Comparison of ENCODE assay signal across 7 mouse cellular contexts in the genomic region with DNA sequence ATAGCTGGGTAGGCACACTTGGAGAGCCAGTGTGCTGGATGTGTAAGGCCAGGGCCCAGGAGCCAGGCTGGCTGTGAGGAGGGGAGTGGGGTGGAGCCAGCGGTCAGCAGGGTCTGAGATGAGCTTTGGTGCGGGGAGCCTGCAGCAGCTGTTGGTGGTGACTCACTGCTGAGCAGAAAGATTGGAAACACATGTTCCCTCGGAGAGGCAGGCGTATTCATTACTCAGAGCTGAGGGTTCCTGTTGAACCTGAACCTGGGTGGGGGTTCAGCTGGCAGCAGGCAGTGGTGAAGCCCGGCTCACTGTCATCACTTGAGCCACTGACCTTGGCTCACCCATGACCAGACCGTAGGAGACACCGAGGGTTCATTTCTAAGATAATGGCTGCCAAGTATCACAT. TPM values are rescaled to one million over a fixed set of nuclear protein-coding genes. Genes with fewer than 3 reads are reported as not detected.
DNase-seq lines count a peak whose midpoint lies in the region; ATAC-seq and TF ChIP-seq lines count a peak whose summit lies in the region.

No protein-coding gene starts in this region.

- peak; percentile 39 for DNase-seq in right cerebral cortex, adult 18-20 months
- DNase-seq in right cerebral cortex, postnatal 4 days = no peak
- DNase-seq in heart, postnatal 10 days = peak; percentile 68 to 70
- no peak for DNase-seq in liver, embryonic 11.5 days (ENCODE audit: low spot score)

- H3K36me3 ChIP-seq in embryonic facial prominence, embryonic 13.5 days = no peaks in the 10 kb centered on the region
- no peaks in the 10 kb centered on the region for H3K36me3 ChIP-seq in forebrain, embryonic 13.5 days (ENCODE audit: poor library complexity, severe bottlenecking)
- no peaks in the 10 kb centered on the region for H3K36me3 ChIP-seq in liver, embryonic 11.5 days (ENCODE audit: control insufficient read depth, insufficient read depth, low read length)

- H3K9me3 ChIP-seq in embryonic facial prominence, embryonic 13.5 days = no peaks in the 10 kb centered on the region
- no peaks in the 10 kb centered on the region for H3K9me3 ChIP-seq in forebrain, embryonic 13.5 days (replicated peaks)
- no peaks in the 10 kb centered on the region for H3K9me3 ChIP-seq in liver, embryonic 11.5 days (ENCODE audit: control insufficient read depth, low read length)

- H3K27ac ChIP-seq in embryonic facial prominence, embryonic 13.5 days = peak overlapping the region; percentile 93
- peak overlapping the region; percentile 71 for H3K27ac ChIP-seq in olfactory bulb, adult 2 months (ENCODE audit: insufficient read depth, low read depth, low read length)
- H3K27ac ChIP-seq in forebrain, embryonic 13.5 days = no peak overlapping the region
- no peak overlapping the region for H3K27ac ChIP-seq in liver, embryonic 11.5 days (ENCODE audit: low read depth, low read length)

- H3K9ac ChIP-seq in embryonic facial prominence, embryonic 13.5 days = no peak overlapping the region
- no peak overlapping the region for H3K9ac ChIP-seq in forebrain, embryonic 13.5 days
- no peak overlapping the region for H3K9ac ChIP-seq in liver, embryonic 11.5 days (ENCODE audit: low read depth, low read length)

- no peaks in the 10 kb centered on the region for H3K27me3 ChIP-seq in embryonic facial prominence, embryonic 13.5 days
- 0 out of 2 replicates have a peak, but pooled peaks cover 5% of the 10 kb centered on the region for H3K27me3 ChIP-seq in forebrain, embryonic 13.5 days
- no peaks in the 10 kb centered on the region for H3K27me3 ChIP-seq in liver, embryonic 11.5 days (replicated peaks; ENCODE audit: control insufficient read depth, insufficient read depth, low read length)

- peak overlapping the region; percentile 22; the same call in 1 of the 2 replicates for H3K4me2 ChIP-seq in embryonic facial prominence, embryonic 13.5 days
- no peak overlapping the region for H3K4me2 ChIP-seq in forebrain, embryonic 13.5 days
- H3K4me2 ChIP-seq in liver, embryonic 11.5 days = no peak overlapping the region

- TF ChIP-seq POLR2A in olfactory bulb, adult 2 months (IDR thresholded peaks at IDR 0.05; ENCODE audit: insufficient read depth, low read depth, low read length) = no peak

- intact Hi-C loops in heart, postnatal 10 days (cut with DNase I) = no loop called here

- ATAC-seq in embryonic facial prominence, embryonic 13.5 days (ENCODE audit: insufficient number of reproducible peaks, insufficient read depth, low FRiP score, low TSS enrichment, low read depth) = peak; percentile 16; the same call in 1 of the 2 replicates
- no peak for ATAC-seq in forebrain, embryonic 13.5 days
- no peak for ATAC-seq in liver, embryonic 11.5 days (replicated peaks; ENCODE audit: low FRiP score)

- 22% methylated on average over 7 of the region's 7 CpGs for WGBS in embryonic facial prominence, embryonic 13.5 days
- 38% methylated on average over 7 of the region's 7 CpGs for WGBS in olfactory bulb, adult 2 months
- 86% methylated on average over 7 of the region's 7 CpGs for WGBS in forebrain, embryonic 13.5 days
- 57% methylated on average over 7 of the region's 7 CpGs for WGBS in liver, embryonic 11.5 days

- H3K4me3 ChIP-seq in embryonic facial prominence, embryonic 13.5 days = no peak overlapping the region
- H3K4me3 ChIP-seq in olfactory bulb, adult 2 months (ENCODE audit: insufficient read depth, low read depth, low read length) = no peak overlapping the region
- H3K4me3 ChIP-seq in forebrain, embryonic 13.5 days = no peak overlapping the region
- H3K4me3 ChIP-seq in liver, embryonic 11.5 days (ENCODE audit: low read depth, low read length) = no peak overlapping the region

- peaks cover 68% of the 10 kb centered on the region for H3K4me1 ChIP-seq in embryonic facial prominence, embryonic 13.5 days
- peaks cover 37% of the 10 kb centered on the region for H3K4me1 ChIP-seq in olfactory bulb, adult 2 months (ENCODE audit: control insufficient read depth, insufficient read depth, low read length)
- H3K4me1 ChIP-seq in forebrain, embryonic 13.5 days = peaks cover 16% of the 10 kb centered on the region; the same call in 1 of the 2 replicates
- H3K4me1 ChIP-seq in liver, embryonic 11.5 days (replicated peaks; ENCODE audit: control insufficient read depth, insufficient read depth, low read length) = peaks cover 7% of the 10 kb centered on the region

- no peak for TF ChIP-seq CTCF in olfactory bulb, adult 2 months (IDR thresholded peaks at IDR 0.05; ENCODE audit: insufficient read depth, low read depth, low read length)

RNA-seq across cellular contexts. Expression of a gene that starts 9.6 kb away (rescaled TPM):
- 117 and 132 TPM in 2 replicates for polyA plus RNA-seq in embryonic facial prominence, embryonic 13.5 days (2015; fragmentation: Nextera tagmentation; extraction: Ambion mirVana)
- total RNA-seq in heart, postnatal 10 days (2021) = 100 to 1,000 TPM; 199 to 211 TPM
- polyA plus RNA-seq in olfactory bulb, adult 2 months (2012; ENCODE audit: insufficient read depth, insufficient read length, low replicate concordance, missing spikeins) = 247 and 441 TPM in 2 replicates
- polyA plus RNA-seq in forebrain, embryonic 13.5 days (2015; fragmentation: Nextera tagmentation; extraction: Ambion mirVana) = 36.0 and 38.8 TPM in 2 replicates
- polyA plus RNA-seq in liver, embryonic 11.5 days (2014; fragmentation: Nextera tagmentation; extraction: Ambion mirVana) = 17.8 and 18.1 TPM in 2 replicates

RNA-seq across cellular contexts. Expression of a gene that starts 22.9 kb away (rescaled TPM):
- 0.58 and 0.74 TPM in 2 replicates for polyA plus RNA-seq in embryonic facial prominence, embryonic 13.5 days (2015; fragmentation: Nextera tagmentation; extraction: Ambion mirVana)
- 1 to 10 TPM; 1.4 to 2.0 TPM for total RNA-seq in heart, postnatal 10 days (2021)
- not detected in 2 replicates for polyA plus RNA-seq in olfactory bulb, adult 2 months (2012; ENCODE audit: insufficient read depth, insufficient read length, low replicate concordance, missing spikeins)
- 0.13 and 0.31 TPM in 2 replicates for polyA plus RNA-seq in forebrain, embryonic 13.5 days (2015; fragmentation: Nextera tagmentation; extraction: Ambion mirVana)
- 0.14 TPM in 1 of 2 replicates, not detected in the other for polyA plus RNA-seq in liver, embryonic 11.5 days (2014; fragmentation: Nextera tagmentation; extraction: Ambion mirVana)

RNA-seq across cellular contexts. Expression of a gene that starts 36.7 kb away (rescaled TPM):
- polyA plus RNA-seq in embryonic facial prominence, embryonic 13.5 days (2015; fragmentation: Nextera tagmentation; extraction: Ambion mirVana) = 5.6 and 6.8 TPM in 2 replicates
- 10 to 100 TPM; 31.3 to 31.7 TPM for total RNA-seq in heart, postnatal 10 days (2021)
- not detected in 2 replicates for polyA plus RNA-seq in olfactory bulb, adult 2 months (2012; ENCODE audit: insufficient read depth, insufficient read length, low replicate concordance, missing spikeins)
- polyA plus RNA-seq in forebrain, embryonic 13.5 days (2015; fragmentation: Nextera tagmentation; extraction: Ambion mirVana) = 1.1 and 1.3 TPM in 2 replicates
- polyA plus RNA-seq in liver, embryonic 11.5 days (2014; fragmentation: Nextera tagmentation; extraction: Ambion mirVana) = 23.3 and 27.8 TPM in 2 replicates

RNA-seq across cellular contexts. Expression of a gene that starts 53.7 kb away (rescaled TPM):
- 28.9 and 30.7 TPM in 2 replicates for polyA plus RNA-seq in embryonic facial prominence, embryonic 13.5 days (2015; fragmentation: Nextera tagmentation; extraction: Ambion mirVana)
- total RNA-seq in heart, postnatal 10 days (2021) = 10 to 100 TPM; 20.4 to 22.0 TPM
- not detected in 2 replicates for polyA plus RNA-seq in olfactory bulb, adult 2 months (2012; ENCODE audit: insufficient read depth, insufficient read length, low replicate concordance, missing spikeins)
- polyA plus RNA-seq in forebrain, embryonic 13.5 days (2015; fragmentation: Nextera tagmentation; extraction: Ambion mirVana) = 20.2 and 20.3 TPM in 2 replicates
- 21.1 and 21.6 TPM in 2 replicates for polyA plus RNA-seq in liver, embryonic 11.5 days (2014; fragmentation: Nextera tagmentation; extraction: Ambion mirVana)

Comparison
In these comparisons a context has a peak if more than half of its experiments do, and no peak if none do; other contexts are left out.
1. DNase-seq: peak in right cerebral cortex, adult 18-20 months (single experiment) and heart, postnatal 10 days (2 of 2); none in right cerebral cortex, postnatal 4 days (single experiment) and liver, embryonic 11.5 days (single experiment).
2. H3K27ac ChIP-seq: peak in embryonic facial prominence, embryonic 13.5 days (single experiment) and olfactory bulb, adult 2 months (single experiment); none in forebrain, embryonic 13.5 days (single experiment) and liver, embryonic 11.5 days (single experiment).